Comparison of ENCODE assay signal across 8 mouse cellular contexts in genomic region chr11:120235385-120236113, GRCm38 (mm10). TPM values are rescaled to one million over a fixed set of nuclear protein-coding genes. Genes with fewer than 3 reads are reported as not detected.
DNase-seq lines count a peak whose midpoint lies in the region; ATAC-seq and TF ChIP-seq lines count a peak whose summit lies in the region.

No protein-coding gene starts in this region.

- DNase-seq in CD4-positive, CD25-positive, alpha-beta regulatory T cell, adult 2 months (ENCODE audit: low read depth, low spot score): peak; percentile 22
- DNase-seq in thymus, adult 2 months: peak; percentile 19
- no peak for DNase-seq in thymus, postnatal 10 days (ENCODE audit: low spot score in 2 of 2)
- DNase-seq in kidney, adult 11 months: peak; percentile 63
- peak; percentile 69 for DNase-seq in lung, postnatal 10 days
- peak; percentile 60 for DNase-seq in stomach, postnatal 0 days (ENCODE audit: low spot score)

- TF ChIP-seq POLR2A in thymus, adult 2 months (IDR thresholded peaks at IDR 0.05; ENCODE audit: control insufficient read depth, extremely low read depth, insufficient read depth, low read length, poor library complexity): no peak

- no peak for ATAC-seq in CD4-positive, CD25-positive, alpha-beta regulatory T cell, adult 4 months
- no peak for ATAC-seq in forebrain, embryonic 15.5 days (replicated peaks)
- ATAC-seq in stomach, postnatal 0 days (ENCODE audit: low FRiP score, low TSS enrichment): no peak

- H3K9me3 ChIP-seq in forebrain, embryonic 15.5 days: no peaks in the 10 kb centered on the region
- H3K9me3 ChIP-seq in stomach, postnatal 0 days (ENCODE audit: control insufficient read depth, low read length): no peaks in the 10 kb centered on the region

- peak overlapping the region; percentile 93 for H3K4me2 ChIP-seq in forebrain, embryonic 15.5 days (replicated peaks)
- peak overlapping the region; percentile 100 for H3K4me2 ChIP-seq in stomach, postnatal 0 days (replicated peaks; ENCODE audit: low read depth)

- peak overlapping the region; percentile 45 for H3K4me3 ChIP-seq in thymus, adult 2 months (ENCODE audit: control insufficient read depth, insufficient read depth, low read length)
- H3K4me3 ChIP-seq in forebrain, embryonic 15.5 days: peak overlapping the region; percentile 91
- peak overlapping the region; percentile 64 for H3K4me3 ChIP-seq in stomach, postnatal 0 days (ENCODE audit: low read depth, low read length)

- H3K9ac ChIP-seq in forebrain, embryonic 15.5 days (replicated peaks): peak overlapping the region; percentile 98
- H3K9ac ChIP-seq in stomach, postnatal 0 days (ENCODE audit: low read length): peak overlapping the region; percentile 90

- no peak for TF ChIP-seq EP300 in stomach, postnatal 0 days (optimal IDR thresholded peaks at IDR 0.05)

- H3K4me1 ChIP-seq in thymus, adult 2 months (replicated peaks; ENCODE audit: control insufficient read depth, insufficient read depth, low read length): peaks cover 46% of the 10 kb centered on the region
- H3K4me1 ChIP-seq in forebrain, embryonic 15.5 days: peaks cover 38% of the 10 kb centered on the region
- peaks cover 19% of the 10 kb centered on the region; the same call in 1 of the 2 replicates for H3K4me1 ChIP-seq in stomach, postnatal 0 days (replicated peaks; ENCODE audit: control insufficient read depth, insufficient read depth)

- under 1% methylated on average over 40 of the region's 40 CpGs for WGBS in thymus, adult 2 months
- WGBS in forebrain, embryonic 15.5 days: under 1% methylated on average over 40 of the region's 40 CpGs
- WGBS in stomach, postnatal 0 days: 1% methylated on average over 40 of the region's 40 CpGs

- TF ChIP-seq CTCF in thymus, adult 2 months (IDR thresholded peaks at IDR 0.05; ENCODE audit: borderline replicate concordance, control insufficient read depth, extremely low read depth, insufficient read depth, low read length, poor library complexity): no peak
- TF ChIP-seq CTCF in stomach, postnatal 0 days (IDR thresholded peaks at IDR 0.05; ENCODE audit: low read depth): no peak

- no peaks in the 10 kb centered on the region for H3K36me3 ChIP-seq in thymus, adult 2 months (ENCODE audit: control insufficient read depth, insufficient read depth, low read length)
- H3K36me3 ChIP-seq in forebrain, embryonic 15.5 days: no peaks in the 10 kb centered on the region
- H3K36me3 ChIP-seq in stomach, postnatal 0 days (ENCODE audit: control insufficient read depth, insufficient read depth, low read length): no peaks in the 10 kb centered on the region

- no peaks in the 10 kb centered on the region; the same call in 1 of the 2 replicates for H3K27me3 ChIP-seq in thymus, adult 2 months (ENCODE audit: control insufficient read depth, insufficient read depth, low read length)
- H3K27me3 ChIP-seq in forebrain, embryonic 15.5 days: no peaks in the 10 kb centered on the region
- H3K27me3 ChIP-seq in stomach, postnatal 0 days (ENCODE audit: control insufficient read depth, insufficient read depth, low read length): no peaks in the 10 kb centered on the region

- no peak overlapping the region for H3K27ac ChIP-seq in thymus, adult 2 months (ENCODE audit: control insufficient read depth, insufficient read depth, low read length)
- H3K27ac ChIP-seq in forebrain, embryonic 15.5 days (replicated peaks): peak overlapping the region; percentile 98
- peak overlapping the region; percentile 84 for H3K27ac ChIP-seq in stomach, postnatal 0 days (replicated peaks)

RNA-seq across cellular contexts. Expression of gene Bahcc1, which starts 2.8 kb away (rescaled TPM):
- not detected for polyA plus RNA-seq in CD4-positive, CD25-positive, alpha-beta regulatory T cell, adult 4 months (2017; shearing (Covaris generic))
- polyA plus RNA-seq in thymus, adult 2 months (2012; rRNA removed): 11.0 and 15.1 TPM in 2 replicates
- polyA plus RNA-seq in forebrain, embryonic 15.5 days (2015; fragmentation: Nextera tagmentation; extraction: Ambion mirVana): 15.4 and 16.1 TPM in 2 replicates
- polyA plus RNA-seq in stomach, postnatal 0 days (2015; fragmentation: Nextera tagmentation; extraction: Ambion mirVana): 2.7 and 2.9 TPM in 2 replicates

Comparison
In these comparisons a context has a peak if more than half of its experiments do, and no peak if none do; other contexts are left out.
1. DNase-seq: peak in CD4-positive, CD25-positive, alpha-beta regulatory T cell, adult 2 months (single experiment), thymus, adult 2 months (single experiment), kidney, adult 11 months (single experiment), lung, postnatal 10 days (single experiment) and stomach, postnatal 0 days (single experiment); none in thymus, postnatal 10 days (0 of 2).
2. Peak in every context shown above with its lines, with median percentiles within 50 percentile points of each other: H3K4me3 ChIP-seq.